Mouse (Mus musculus) G1E-ER4 (cell line): ENCODE results near the gene Gm7358. TPM values are rescaled to one million over a fixed set of nuclear protein-coding genes. Genes with fewer than 3 reads are reported as not detected.
"Not testable (repeated sequence)": the region's sequence is repeated elsewhere in the genome, so short reads cannot be mapped to it uniquely, and the experiment has no call there.

Experiments
- GATA1 ChIP-seq: IDR thresholded peaks from one replicate; pipeline ENCODE4 v1.8.0; 2012; ENCODE audit warnings: low read length, inconsistent platforms
- polyA plus RNA-seq: library from polyadenylated mRNA; stranded (reverse); fragments of >175 nt; gene quantifications from 2 replicates; pipeline ENCODE4 v1.2.3, GENCODE M21; 2012

Gm7358 gene
- polyA plus RNA-seq, result not detected in 2 replicates

DNA sequence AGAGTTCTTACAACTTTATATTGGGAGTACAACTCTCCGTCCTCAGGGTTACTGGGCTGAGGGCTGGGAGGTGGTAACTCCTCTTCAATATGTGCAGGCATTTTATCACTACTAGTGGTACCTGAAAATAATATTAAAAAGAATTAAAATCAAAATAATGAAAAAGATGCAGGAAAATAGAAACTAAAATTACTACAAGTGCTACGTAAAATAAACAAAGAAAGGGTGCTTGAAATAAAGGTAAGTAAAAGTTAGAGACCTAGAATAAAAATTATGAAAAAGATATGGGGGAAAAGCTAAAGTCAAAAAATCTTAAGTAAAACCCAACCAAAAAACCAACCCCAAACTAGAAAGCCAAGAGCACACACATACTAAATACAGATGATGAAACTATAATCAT lies at the start of gene Gm7358:
TSS of gene Gm7358 (minus strand) at position 101 of the 400 bp plus-strand sequence.
- TF ChIP-seq GATA1, result not testable (repeated sequence)

Other genes with a start within 250 kb of the Gm7358 start
- not detected in 2 replicates for gene Gm7168, start 111.2 kb downstream of the Gm7358 start, polyA plus RNA-seq
- not detected in 2 replicates for gene Gm7356, start 55.8 kb downstream of the Gm7358 start, polyA plus RNA-seq
- gene Dact2, start 144.8 kb upstream of the Gm7358 start, polyA plus RNA-seq, result not detected in 2 replicates
- not detected in 2 replicates for gene Smoc2, start 220.0 kb upstream of the Gm7358 start, polyA plus RNA-seq